Mouse (Mus musculus) forebrain, embryonic 14.5 days (tissue): ENCODE results near the gene Jazf1. TPM values are rescaled to one million over a fixed set of nuclear protein-coding genes. Genes with fewer than 3 reads are reported as not detected.
A peak's percentile ranks its signal among the peaks of the same experiment; 100 is the strongest.

Source experiments
- ATAC-seq: fragments of 200-750 bp; cut with Nextera tagmentation; 2 replicates; pipeline ENCODE4 v1.8.0; 2017; ENCODE audit warnings: mild to moderate bottlenecking, moderate library complexity
- DNase-seq: peaks from one replicate; pipeline ENCODE4 v3.0.0-alpha.2; 2015; ENCODE audit warnings: low spot score
- H3K27ac ChIP-seq: fragments of 300-500 bp; sonication (generic); 2 replicates; pipeline ENCODE4 v1.5.1; 2014; ENCODE audit warnings: low read depth, mild to moderate bottlenecking, control low read depth, low read length, moderate library complexity
- H3K27me3 ChIP-seq: fragments of 300-500 bp; sonication (generic); replicated peaks from 2 replicates; pipeline ENCODE4 v1.6.1; 2014; ENCODE audit warnings: low read length, control low read depth, mixed read lengths; ENCODE audit not compliant: control insufficient read depth, insufficient read depth
- H3K36me3 ChIP-seq: fragments of 300-500 bp; sonication (generic); 2 replicates; pipeline ENCODE4 v1.6.1; 2014; ENCODE audit warnings: low read length, control low read depth; ENCODE audit not compliant: control insufficient read depth, insufficient read depth
- H3K4me1 ChIP-seq: fragments of 300-500 bp; sonication (generic); 2 replicates; pipeline ENCODE4 v1.6.1; 2014; ENCODE audit warnings: antibody characterized with exemption, low read length, control low read depth; ENCODE audit not compliant: control insufficient read depth, insufficient read depth
- H3K4me2 ChIP-seq: fragments of 300-500 bp; sonication (generic); 2 replicates; pipeline ENCODE4 v1.6.1; 2014; ENCODE audit warnings: mild to moderate bottlenecking, control low read depth, low read length
- H3K4me3 ChIP-seq: fragments of 300-500 bp; sonication (generic); 2 replicates; pipeline ENCODE4 v1.5.1; 2014; ENCODE audit warnings: low read depth, low read length, control low read depth
- H3K9ac ChIP-seq: fragments of 300-500 bp; sonication (generic); 2 replicates; pipeline ENCODE4 v1.6.1; 2014; ENCODE audit warnings: mild to moderate bottlenecking, low read length, control low read depth, moderate library complexity
- H3K9me3 ChIP-seq: fragments of 300-500 bp; sonication (generic); replicated peaks from 2 replicates; pipeline ENCODE4 v1.6.1; 2016; ENCODE audit warnings: low read length, control low read depth, mixed read lengths; ENCODE audit not compliant: control insufficient read depth
- WGBS: fragments of 180-500 bp; shearing (Covaris S2); extraction: QIAGEN DNeasy Blood & Tissue Kit; methylation state at CpG from one replicate; pipeline ENCODE4 v1.1.7; 2014; 5-methylcytosine and 5-hydroxymethylcytosine counted together
- polyA plus RNA-seq: library from polyadenylated mRNA; unstranded; fragments of >200 nt; fragmentation: Nextera tagmentation; extraction: Ambion mirVana; gene quantifications from 2 replicates; pipeline ENCODE4 v1.2.1, GENCODE M21; 2014

The Jazf1 gene
- polyA plus RNA-seq, 1 experiment from 2014 or later = 22.0 TPM

- ATAC-seq (peak; percentile 4; the same call in 1 of the 2 replicates), DNase-seq (peak; percentile 80)
- peak overlapping the region; percentile 70 for H3K27ac ChIP-seq
- no peak overlapping the region for H3K9ac ChIP-seq
- peaks cover 22% of the 10 kb centered on the region for H3K4me1 ChIP-seq
- H3K4me3 ChIP-seq = no peak overlapping the region
- no peaks in the 10 kb centered on the region for H3K27me3 ChIP-seq
- no peaks in the 10 kb centered on the region for H3K36me3 ChIP-seq
- peak overlapping the region; percentile 41 for H3K4me2 ChIP-seq
- H3K9me3 ChIP-seq = no peaks in the 10 kb centered on the region
- 12% methylated on average over 4 of the region's 4 CpGs for WGBS
These were observed 173.4 kb downstream of the Jazf1 start for GRCm38 (mm10) chr6:52895075-52895474.

DNA sequence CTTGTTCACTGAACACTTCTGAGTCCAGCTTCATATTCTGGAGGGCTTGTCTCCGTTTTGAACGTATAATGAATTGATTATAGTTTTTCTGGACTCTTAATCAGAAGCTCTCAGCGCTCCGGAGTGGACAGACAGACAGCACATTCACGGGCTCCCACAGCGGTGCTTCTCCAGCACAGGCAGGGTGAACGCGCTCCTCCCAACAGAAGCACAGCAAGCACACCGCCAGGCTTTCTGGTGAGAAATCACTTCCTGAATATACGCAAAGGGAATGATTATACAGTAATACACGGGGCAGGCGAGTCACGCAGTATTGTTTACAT, 174.0 kb downstream of the Jazf1 start:
- no peak for DNase-seq

GRCm38 (mm10) chr6:52893811-52894500, 174.5 kb downstream of the Jazf1 start:
- WGBS = 4% methylated on average over 9 of the region's 9 CpGs
- Histone ChIP-seq H3K27me3 (no peaks in the 10 kb centered on the region), H3K9me3 (no peaks in the 10 kb centered on the region), H3K4me2 (peak overlapping the region; percentile 41), H3K4me1 (peaks cover 22% of the 10 kb centered on the region), H3K4me3 (peak overlapping the region; percentile 3; the same call in 1 of the 2 replicates), H3K36me3 (no peaks in the 10 kb centered on the region), H3K9ac (peak overlapping the region; percentile 22; the same call in 1 of the 2 replicates), H3K27ac (peak overlapping the region; percentile 70; the same call in 1 of the 2 replicates)
- DNase-seq = peak; percentile 92
- peak; percentile 92 for ATAC-seq

More for the DNA sequence above, 174.0 kb downstream of the Jazf1 start:
- no peaks in the 10 kb centered on the region for H3K9me3 ChIP-seq
- 2% methylated on average over 13 of the region's 13 CpGs for WGBS
- no peaks in the 10 kb centered on the region for H3K36me3 ChIP-seq
- no peaks in the 10 kb centered on the region for H3K27me3 ChIP-seq
- H3K9ac ChIP-seq = peak overlapping the region; percentile 22; the same call in 1 of the 2 replicates
- H3K4me3 ChIP-seq = peak overlapping the region; percentile 3; the same call in 1 of the 2 replicates
- peak; percentile 79 for ATAC-seq
- peak overlapping the region; percentile 70 for H3K27ac ChIP-seq
- H3K4me1 ChIP-seq = peaks cover 22% of the 10 kb centered on the region
- H3K4me2 ChIP-seq = peak overlapping the region; percentile 41

- no peaks in the 10 kb centered on the region for H3K36me3 ChIP-seq
- no peak for ATAC-seq
- WGBS = 61% methylated on average over 3 of the region's 3 CpGs
- H3K27ac ChIP-seq = no peak overlapping the region
- no peak overlapping the region for H3K9ac ChIP-seq
- H3K4me2 ChIP-seq = no peak overlapping the region
- DNase-seq = no peak
- no peaks in the 10 kb centered on the region for H3K27me3 ChIP-seq
- H3K4me3 ChIP-seq = no peak overlapping the region
- H3K4me1 ChIP-seq = peaks cover 22% of the 10 kb centered on the region
- H3K9me3 ChIP-seq = no peaks in the 10 kb centered on the region
These were observed 175.5 kb downstream of the Jazf1 start for GRCm38 (mm10) chr6:52892978-52893377.

- 0 out of 2 replicates have a peak, but pooled peaks have one; percentile 48 for ATAC-seq
- H3K9me3 ChIP-seq = no peaks in the 10 kb centered on the region
These were observed 180.8 kb downstream of the Jazf1 start for GRCm38 (mm10) chr6:52887541-52888203.

GRCm38 (mm10) chr6:52883773-52884172, 184.7 kb downstream of the Jazf1 start:
- Histone ChIP-seq H3K4me3 (no peak overlapping the region), H3K4me1 (peaks cover 5% of the 10 kb centered on the region; the same call in 1 of the 2 replicates), H3K27ac (no peak overlapping the region), H3K4me2 (no peak overlapping the region), H3K36me3 (no peaks in the 10 kb centered on the region), H3K9ac (no peak overlapping the region), H3K27me3 (no peaks in the 10 kb centered on the region), H3K9me3 (no peaks in the 10 kb centered on the region)
- ATAC-seq (no peak), DNase-seq (no peak)
- 73% methylated on average over 2 of the region's 2 CpGs for WGBS

More at GRCm38 (mm10) chr6:52887541-52888203, 180.8 kb downstream of the Jazf1 start:
- Histone ChIP-seq H3K27ac (no peak overlapping the region), H3K36me3 (no peaks in the 10 kb centered on the region), H3K9ac (no peak overlapping the region), H3K27me3 (no peaks in the 10 kb centered on the region), H3K4me3 (no peak overlapping the region), H3K4me1 (peaks cover 5% of the 10 kb centered on the region; the same call in 1 of the 2 replicates), H3K4me2 (no peak overlapping the region)
- peak; percentile 36 for DNase-seq
- WGBS = 46% methylated on average over 4 of the region's 4 CpGs

- Histone ChIP-seq H3K4me2 (no peak overlapping the region), H3K4me3 (no peak overlapping the region), H3K4me1 (no peaks in the 10 kb centered on the region), H3K27ac (no peak overlapping the region), H3K9me3 (no peaks in the 10 kb centered on the region; the same call in 1 of the 2 replicates), H3K9ac (no peak overlapping the region), H3K27me3 (no peaks in the 10 kb centered on the region), H3K36me3 (no peaks in the 10 kb centered on the region)
- 65% methylated on average over 4 of the region's 4 CpGs for WGBS
- ATAC-seq (no peak), DNase-seq (no peak)
These were observed 191.3 kb downstream of the Jazf1 start for GRCm38 (mm10) chr6:52877176-52877575.

DNA sequence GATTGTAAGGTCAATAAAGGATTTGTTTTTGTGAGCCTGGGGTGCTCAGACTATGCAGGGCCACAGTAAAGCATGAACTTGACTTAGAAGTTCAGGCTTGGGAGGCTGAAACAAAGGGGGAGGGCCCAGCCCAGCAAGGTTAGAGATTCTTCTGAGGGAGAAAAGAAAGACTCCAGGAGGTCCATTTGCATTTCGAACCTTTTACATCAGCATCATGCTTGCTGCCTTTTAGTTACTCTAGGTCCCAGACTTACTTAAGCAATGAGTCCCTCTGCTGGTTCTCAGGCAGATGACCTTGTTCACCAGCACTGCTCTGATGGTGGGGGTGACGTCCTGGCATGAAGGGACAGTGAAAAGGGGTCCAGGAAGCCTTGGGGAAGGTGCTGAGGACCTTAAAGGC, 197.1 kb downstream of the Jazf1 start:
- DNase-seq (no peak), ATAC-seq (no peak)
- Histone ChIP-seq H3K4me1 (0 out of 2 replicates have a peak, but pooled peaks cover 4% of the 10 kb centered on the region), H3K4me2 (no peak overlapping the region), H3K9ac (no peak overlapping the region), H3K36me3 (no peaks in the 10 kb centered on the region), H3K27me3 (peaks cover 26% of the 10 kb centered on the region), H3K27ac (no peak overlapping the region), H3K4me3 (no peak overlapping the region), H3K9me3 (no peaks in the 10 kb centered on the region)
- WGBS = 25% methylated on average over 2 of the region's 2 CpGs

DNA sequence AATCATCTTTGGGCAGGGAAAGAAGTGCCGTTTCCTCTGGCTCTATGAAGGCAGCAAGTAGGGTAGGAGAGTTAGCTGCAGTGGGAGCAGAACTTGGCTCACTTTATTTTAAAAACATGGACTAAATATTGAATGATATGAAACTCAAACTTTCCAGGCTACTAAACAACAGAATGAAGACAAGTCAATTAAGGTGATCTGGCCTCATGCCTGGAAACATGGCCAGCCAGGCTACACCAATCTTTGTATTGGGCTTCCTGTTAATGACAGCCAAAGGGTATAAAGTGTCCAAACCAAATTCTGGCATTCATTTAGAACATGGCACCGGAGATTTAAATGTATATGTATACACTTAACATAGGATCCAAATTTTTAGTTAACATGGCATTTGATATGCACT, 199.2 kb downstream of the Jazf1 start:
- no peak overlapping the region for H3K9ac ChIP-seq
- no peak for DNase-seq
- ATAC-seq = no peak
- peaks cover 41% of the 10 kb centered on the region for H3K27me3 ChIP-seq
- H3K4me2 ChIP-seq = no peak overlapping the region
- WGBS = 89% methylated on average over 2 of the region's 2 CpGs
- no peak overlapping the region for H3K4me3 ChIP-seq
- no peaks in the 10 kb centered on the region for H3K9me3 ChIP-seq
- H3K36me3 ChIP-seq = no peaks in the 10 kb centered on the region
- H3K27ac ChIP-seq = no peak overlapping the region
- 0 out of 2 replicates have a peak, but pooled peaks cover 4% of the 10 kb centered on the region for H3K4me1 ChIP-seq
